Mouse (Mus musculus): ENCODE data around the gene Ccdc173. TPM values are rescaled to one million over a fixed set of nuclear protein-coding genes. Genes with fewer than 3 reads are reported as not detected.
A peak's percentile ranks its signal among the peaks of the same experiment; 100 is the strongest.
"Not testable (repeated sequence)": the region's sequence is repeated elsewhere in the genome, so short reads cannot be mapped to it uniquely, and the experiment has no call there.

The Ccdc173 gene
- polyA plus RNA-seq, 1 experiment from 2014 or later = 4.8 TPM

- Histone ChIP-seq H3K27ac (replicated peaks) (peak within 1 kb of the TSS; percentile 94), H3K4me2 (replicated peaks) (peak within 1 kb of the TSS; percentile 79), H3K36me3 (no peaks in the 10 kb centered on the region), H3K9ac (replicated peaks) (peak within 1 kb of the TSS; percentile 91), H3K4me3 (peak within 1 kb of the TSS; percentile 77), H3K9me3 (no peaks in the 10 kb centered on the region), H3K27me3 (no peaks in the 10 kb centered on the region), H3K4me1 (peaks cover 23% of the 10 kb centered on the region)
- WGBS = 24% methylated on average over 8 of the region's 8 CpGs
- no peak for ATAC-seq (ENCODE audit: low FRiP score, low read depth)
Observed at GRCm38 (mm10) chr2:69821711-69822110, 32.3 kb upstream of the Ccdc173 start, which contains the start of gene Klhl23. Klhl23 (plus strand) TSS chr2:69821944.

DNA sequence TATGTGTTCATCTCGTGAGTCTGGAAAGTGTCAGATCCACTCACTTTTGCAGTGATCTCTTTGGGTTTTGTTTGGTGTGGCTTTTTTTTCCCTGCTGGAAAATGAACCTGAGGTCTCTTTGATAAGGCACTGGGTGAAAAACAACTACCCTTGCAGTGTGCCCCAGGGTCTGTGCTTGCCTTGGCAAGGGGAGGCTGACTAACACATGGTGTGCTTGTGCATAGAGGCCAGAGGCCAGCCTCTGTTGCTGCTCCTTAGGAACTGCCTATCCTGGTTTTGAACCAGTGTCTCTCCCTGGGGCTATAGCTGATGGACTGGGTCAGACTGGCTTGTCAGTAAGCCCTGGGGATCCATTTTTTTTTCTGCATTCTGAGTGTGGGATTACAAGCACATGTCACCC, 30.8 kb upstream of the Ccdc173 start:
- no peak overlapping the region for H3K27ac ChIP-seq (replicated peaks)
- H3K4me2 ChIP-seq (replicated peaks) = no peak overlapping the region
- H3K36me3 ChIP-seq = no peaks in the 10 kb centered on the region
- no peak overlapping the region for H3K9ac ChIP-seq (replicated peaks)
- WGBS = 68% methylated on average over 1 of the region's 1 CpGs
- no peaks in the 10 kb centered on the region for H3K27me3 ChIP-seq
- peaks cover 18% of the 10 kb centered on the region; the same call in 1 of the 2 replicates for H3K4me1 ChIP-seq
- no peaks in the 10 kb centered on the region for H3K9me3 ChIP-seq
- ATAC-seq (ENCODE audit: low FRiP score, low read depth) = no peak
- no peak overlapping the region for H3K4me3 ChIP-seq

DNA sequence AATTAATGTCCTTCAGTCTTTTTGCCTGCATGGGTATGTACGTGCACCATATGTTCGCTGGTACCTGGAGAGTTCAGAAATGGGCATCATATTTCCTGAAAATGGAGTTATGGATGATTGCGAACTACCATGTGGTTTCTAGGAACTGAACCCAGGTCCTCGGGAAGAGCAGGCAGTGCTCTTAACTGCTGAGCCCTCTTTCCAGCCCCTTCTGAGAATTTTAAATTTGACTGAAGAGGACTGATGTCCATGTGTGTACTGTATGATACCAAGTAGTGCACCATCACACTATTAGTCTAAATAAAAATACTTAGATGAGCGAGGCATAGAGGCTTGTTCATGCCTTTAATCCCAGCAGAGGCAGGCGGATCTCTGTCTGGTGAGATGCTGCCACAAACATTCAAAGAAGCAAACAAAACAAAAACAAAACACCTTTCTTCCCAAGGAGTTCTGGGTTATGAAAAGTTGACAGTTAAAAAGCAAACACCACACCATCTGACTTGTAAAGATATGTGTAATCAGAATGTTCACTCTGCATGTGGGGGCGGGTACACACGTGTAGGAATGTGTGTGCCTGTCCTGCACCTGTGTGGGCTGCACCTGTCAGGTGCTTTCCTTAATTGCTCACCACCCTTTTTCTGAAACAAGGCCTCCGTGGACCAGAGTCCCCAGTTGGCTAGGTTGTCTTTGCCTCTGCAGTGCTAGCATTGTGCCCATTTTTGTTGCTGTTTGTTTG, 29.1 kb upstream of the Ccdc173 start:
- Histone ChIP-seq H3K4me1 (peaks cover 5% of the 10 kb centered on the region; the same call in 1 of the 2 replicates), H3K27me3 (no peaks in the 10 kb centered on the region), H3K36me3 (no peaks in the 10 kb centered on the region), H3K27ac (replicated peaks) (no peak overlapping the region), H3K4me2 (replicated peaks) (no peak overlapping the region), H3K9ac (replicated peaks) (no peak overlapping the region), H3K4me3 (no peak overlapping the region), H3K9me3 (no peaks in the 10 kb centered on the region)
- WGBS = 84% methylated on average over 9 of the region's 9 CpGs
- ATAC-seq (ENCODE audit: low FRiP score, low read depth) = no peak

DNA sequence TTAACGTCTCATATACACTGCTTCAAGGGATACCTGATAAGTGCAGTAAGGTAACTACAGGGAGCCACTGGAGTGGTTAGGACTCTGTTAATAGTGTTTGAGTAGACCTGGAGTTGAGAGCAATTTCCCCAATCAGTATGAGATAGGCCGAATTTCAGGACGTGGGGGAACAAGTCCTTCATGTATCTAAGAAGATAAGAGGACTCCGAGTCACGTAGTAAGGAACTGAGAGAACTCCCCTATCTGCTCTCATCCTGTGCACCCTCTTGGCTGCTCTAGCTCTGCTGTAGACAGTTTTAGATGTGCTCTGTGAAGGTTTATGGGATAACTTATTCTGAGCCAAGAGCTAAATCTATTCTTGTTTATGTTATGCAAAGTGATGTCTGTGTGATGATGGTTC, 27.2 kb upstream of the Ccdc173 start:
- Histone ChIP-seq H3K4me3 (no peak overlapping the region), H3K4me2 (replicated peaks) (no peak overlapping the region), H3K27me3 (no peaks in the 10 kb centered on the region), H3K27ac (replicated peaks) (no peak overlapping the region), H3K36me3 (no peaks in the 10 kb centered on the region), H3K9ac (replicated peaks) (no peak overlapping the region), H3K9me3 (no peaks in the 10 kb centered on the region), H3K4me1 (no peaks in the 10 kb centered on the region)
- no peak for ATAC-seq (ENCODE audit: low FRiP score, low read depth)
- 91% methylated on average over 5 of the region's 5 CpGs for WGBS

GRCm38 (mm10) chr2:69811349-69811748, 22.0 kb upstream of the Ccdc173 start:
- not testable (repeated sequence) for H3K9me3 ChIP-seq; H3K27ac ChIP-seq (replicated peaks); H3K36me3 ChIP-seq; H3K4me3 ChIP-seq; H3K4me1 ChIP-seq; ATAC-seq (ENCODE audit: low FRiP score, low read depth); H3K27me3 ChIP-seq; H3K4me2 ChIP-seq (replicated peaks); H3K9ac ChIP-seq (replicated peaks)
- WGBS = 66% methylated on average over 7 of the region's 7 CpGs

GRCm38 (mm10) chr2:69810169-69810568, 20.8 kb upstream of the Ccdc173 start:
- ATAC-seq (ENCODE audit: low FRiP score, low read depth) = no peak
- WGBS = 63% methylated on average over 15 of the region's 15 CpGs

DNA sequence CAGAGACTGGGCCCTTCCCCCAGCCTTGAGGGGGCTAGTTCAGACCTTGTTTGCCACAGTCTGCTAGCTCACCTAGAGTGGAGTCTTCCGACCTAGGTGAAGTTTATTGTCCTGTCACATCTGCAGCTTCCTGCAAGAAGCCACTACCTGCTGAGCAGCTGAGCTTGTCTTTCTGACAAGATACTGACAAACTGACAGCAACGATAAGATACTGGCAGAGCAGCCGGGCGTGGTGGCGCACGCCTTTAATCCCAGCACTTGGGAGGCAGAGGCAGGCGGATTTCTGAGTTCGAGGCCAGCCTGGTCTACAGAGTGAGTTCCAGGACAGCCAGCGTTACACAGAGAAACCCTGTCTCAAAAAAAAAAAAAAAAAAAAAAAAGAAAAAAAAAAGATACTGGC, 15.3 kb upstream of the Ccdc173 start:
- H3K27ac ChIP-seq (replicated peaks); ATAC-seq (ENCODE audit: low FRiP score, low read depth); H3K4me1 ChIP-seq; H3K4me3 ChIP-seq; H3K9ac ChIP-seq (replicated peaks); H3K4me2 ChIP-seq (replicated peaks); H3K9me3 ChIP-seq; H3K36me3 ChIP-seq; H3K27me3 ChIP-seq: not testable (repeated sequence)
- WGBS = 91% methylated on average over 9 of the region's 9 CpGs

More at GRCm38 (mm10) chr2:69810169-69810568, 20.8 kb upstream of the Ccdc173 start:
- no peak overlapping the region for H3K27ac ChIP-seq (replicated peaks)
- no peaks in the 10 kb centered on the region for H3K9me3 ChIP-seq
- no peak overlapping the region for H3K9ac ChIP-seq (replicated peaks)
- no peak overlapping the region for H3K4me2 ChIP-seq (replicated peaks)
- H3K4me3 ChIP-seq = no peak overlapping the region
- no peaks in the 10 kb centered on the region for H3K27me3 ChIP-seq
- no peaks in the 10 kb centered on the region for H3K36me3 ChIP-seq
- no peaks in the 10 kb centered on the region for H3K4me1 ChIP-seq

- Histone ChIP-seq H3K9me3 (no peaks in the 10 kb centered on the region), H3K36me3 (no peaks in the 10 kb centered on the region), H3K27ac (replicated peaks) (no peak overlapping the region), H3K4me2 (replicated peaks) (no peak overlapping the region), H3K9ac (replicated peaks) (no peak overlapping the region), H3K4me1 (no peaks in the 10 kb centered on the region), H3K27me3 (no peaks in the 10 kb centered on the region), H3K4me3 (no peak overlapping the region)
- no peak for ATAC-seq (ENCODE audit: low FRiP score, low read depth)
- 71% methylated on average over 8 of the region's 8 CpGs for WGBS
Observed at GRCm38 (mm10) chr2:69803756-69804155, 14.4 kb upstream of the Ccdc173 start.

DNA sequence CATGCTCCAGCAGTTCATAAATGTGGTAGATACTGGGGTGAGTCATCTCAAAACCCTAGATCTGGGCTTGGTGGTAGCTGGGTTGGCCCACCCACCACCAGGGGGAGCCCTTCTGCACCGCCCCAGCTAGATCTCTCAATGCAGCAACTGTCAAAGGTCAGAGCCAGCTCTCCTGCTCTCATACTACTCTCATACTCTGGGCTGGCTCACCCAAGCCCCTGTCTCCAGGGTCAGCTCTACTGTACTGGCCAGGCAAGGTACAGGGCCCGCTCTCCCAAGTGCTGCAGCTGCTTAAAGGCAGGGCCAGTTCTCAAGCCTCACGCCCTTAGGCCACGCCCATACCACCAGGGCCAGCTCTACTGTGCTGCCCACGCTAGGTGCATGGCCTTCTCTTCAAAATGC, 13.5 kb upstream of the Ccdc173 start:
- 0 out of 2 replicates have a peak, but pooled peaks have one; percentile 27 for ATAC-seq (ENCODE audit: low FRiP score, low read depth)
- 63% methylated on average over 5 of the region's 5 CpGs for WGBS
- no peaks in the 10 kb centered on the region for H3K27me3 ChIP-seq

DNA sequence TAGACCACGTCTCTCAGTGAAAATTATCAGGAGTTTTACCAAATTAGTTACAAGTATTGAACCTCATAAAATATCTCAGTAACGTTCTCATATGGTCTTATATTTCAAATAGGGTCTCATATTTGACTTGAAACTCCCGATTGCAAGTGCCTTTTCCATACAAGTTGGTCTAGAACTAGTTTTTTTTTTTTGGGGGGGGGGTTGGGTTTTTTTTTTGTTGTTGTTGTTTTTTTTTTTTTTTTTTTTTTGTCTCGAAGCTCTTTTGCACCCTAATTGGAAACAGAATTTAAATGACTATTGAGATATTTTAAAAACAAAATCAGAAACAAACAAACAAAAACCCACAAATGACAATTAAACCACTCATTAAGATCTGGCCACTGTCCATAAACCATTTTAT, 1.3 kb upstream of the Ccdc173 start:
- H3K4me3 ChIP-seq = peak overlapping the region; percentile 73; the same call in 1 of the 2 replicates
- H3K27ac ChIP-seq (replicated peaks) = no peak overlapping the region
- H3K36me3 ChIP-seq = peaks cover 30% of the 10 kb centered on the region
- no peaks in the 10 kb centered on the region for H3K9me3 ChIP-seq
- 0 out of 2 replicates have a peak, but pooled peaks cover 6% of the 10 kb centered on the region for H3K4me1 ChIP-seq
- 68% methylated on average over 4 of the region's 4 CpGs for WGBS
- H3K9ac ChIP-seq (replicated peaks) = no peak overlapping the region
- no peak for ATAC-seq (ENCODE audit: low FRiP score, low read depth)
- H3K4me2 ChIP-seq (replicated peaks) = peak overlapping the region; percentile 84
- no peaks in the 10 kb centered on the region for H3K27me3 ChIP-seq

More for the DNA sequence above, 13.5 kb upstream of the Ccdc173 start:
- no peaks in the 10 kb centered on the region for H3K9me3 ChIP-seq
- H3K4me2 ChIP-seq (replicated peaks) = no peak overlapping the region
- no peak overlapping the region for H3K27ac ChIP-seq (replicated peaks)
- no peaks in the 10 kb centered on the region for H3K4me1 ChIP-seq
- H3K36me3 ChIP-seq = peaks cover under 1% of the 10 kb centered on the region; the same call in 1 of the 2 replicates
- no peak overlapping the region for H3K4me3 ChIP-seq
- H3K9ac ChIP-seq (replicated peaks) = no peak overlapping the region

DNA sequence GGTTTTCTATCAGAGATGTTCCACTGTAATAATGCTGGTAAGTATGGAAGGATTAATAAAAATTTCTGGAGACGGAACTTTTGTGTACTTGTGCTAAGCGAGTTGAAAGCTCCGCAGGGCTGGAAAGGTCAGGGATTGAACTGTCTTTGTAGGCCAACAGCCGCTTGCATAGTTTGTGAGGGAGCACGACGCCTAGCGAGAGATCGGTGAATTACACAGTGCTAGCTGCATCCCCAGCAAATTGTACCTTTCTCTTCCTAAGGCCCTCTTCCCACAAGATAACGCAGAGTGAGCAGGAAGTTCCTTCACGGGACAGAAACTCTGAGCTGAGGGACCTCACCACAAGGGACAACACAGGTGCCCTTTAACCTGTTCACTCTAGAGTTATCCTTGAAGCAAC, 910 bp upstream of the Ccdc173 start:
- Histone ChIP-seq H3K9ac (replicated peaks) (peak overlapping the region; percentile 83; the same call in 1 of the 2 replicates), H3K27ac (replicated peaks) (no peak overlapping the region), H3K4me1 (0 out of 2 replicates have a peak, but pooled peaks cover 6% of the 10 kb centered on the region), H3K4me3 (peak overlapping the region; percentile 73), H3K4me2 (replicated peaks) (peak overlapping the region; percentile 84), H3K9me3 (no peaks in the 10 kb centered on the region), H3K36me3 (peaks cover 26% of the 10 kb centered on the region), H3K27me3 (no peaks in the 10 kb centered on the region)
- WGBS = 2% methylated on average over 10 of the region's 10 CpGs
- peak; percentile 50 for ATAC-seq (ENCODE audit: low FRiP score, low read depth)

DNA sequence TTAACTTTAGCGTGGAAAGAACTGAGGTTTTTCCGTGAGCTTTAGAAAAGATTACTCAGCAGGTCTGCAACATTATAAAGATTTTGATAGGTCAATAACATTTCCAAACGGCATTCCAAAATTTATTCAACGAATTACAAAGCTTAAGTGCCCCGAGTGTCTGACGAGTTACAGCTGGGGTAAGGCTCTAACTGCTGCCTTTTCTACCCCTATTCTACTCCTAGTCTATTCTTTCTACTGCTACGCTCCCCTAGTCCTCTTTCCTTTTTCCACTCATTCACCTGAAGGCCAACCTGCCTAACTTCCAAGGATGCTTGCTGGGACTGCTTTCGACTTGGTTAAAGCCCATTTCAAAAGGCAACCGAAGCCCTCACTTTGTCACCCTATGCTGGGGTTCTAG, 401 bp downstream of the Ccdc173 start:
- H3K9ac ChIP-seq (replicated peaks) = peak overlapping the region; percentile 83
- peak overlapping the region; percentile 91 for H3K27ac ChIP-seq (replicated peaks)
- H3K36me3 ChIP-seq = peaks cover 21% of the 10 kb centered on the region
- 0 out of 2 replicates have a peak, but pooled peaks cover 6% of the 10 kb centered on the region for H3K4me1 ChIP-seq
- H3K27me3 ChIP-seq = no peaks in the 10 kb centered on the region
- H3K9me3 ChIP-seq = no peaks in the 10 kb centered on the region
- ATAC-seq (ENCODE audit: low FRiP score, low read depth) = peak; percentile 41; the same call in 1 of the 2 replicates
- peak overlapping the region; percentile 73 for H3K4me3 ChIP-seq
- WGBS = 30% methylated on average over 9 of the region's 9 CpGs
- peak overlapping the region; percentile 84 for H3K4me2 ChIP-seq (replicated peaks)
